Comparison of ENCODE assay signal across 17 mouse cellular contexts in the genomic region with DNA sequence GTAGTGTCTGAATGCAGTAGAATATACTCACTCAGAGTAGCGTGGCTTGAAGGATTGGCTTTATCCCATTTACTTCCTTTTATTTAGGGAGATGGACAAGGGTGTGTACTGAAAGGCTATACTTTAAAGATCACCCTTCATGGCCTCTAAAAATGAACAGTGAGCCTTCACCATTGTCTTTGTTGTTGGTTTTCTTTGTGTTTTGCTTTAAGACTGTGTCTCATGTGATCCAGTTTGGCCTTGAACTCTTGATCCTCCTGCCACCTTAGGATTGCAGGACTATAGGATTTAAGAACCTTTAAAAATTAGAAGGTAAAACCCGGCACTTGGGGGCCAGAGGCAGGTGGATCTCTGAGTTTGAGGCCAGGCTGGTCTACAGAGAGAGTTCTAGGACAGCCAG.
"Had no signal": no experiment of that assay in that cellular context is flagged by ENCODE, and none has a peak within 500 bp of the region (broad histone marks: within the 10 kb centered on the region; RNA-seq: fewer than 3 reads in every experiment).

No protein-coding gene starts in this region.

- H3K36me3 ChIP-seq: lung, embryonic 15.5 days; midbrain, embryonic 15.5 days; neural tube, embryonic 12.5 days; stomach, embryonic 15.5 days had no signal

- H3K27me3 ChIP-seq: lung, embryonic 15.5 days; megakaryocyte, embryonic 14.5 days; midbrain, embryonic 15.5 days; neural tube, embryonic 12.5 days; stomach, embryonic 15.5 days had no signal

- DNase-seq: liver, postnatal 0 days; lung, adult 2 months; lung, postnatal 14 days; lung, postnatal 36 days; right cerebral cortex, postnatal 14 days; thymus, adult 2 months; thymus, postnatal 25 days; thymus, postnatal 4 days had no signal

- H3K4me1 ChIP-seq: stomach, embryonic 15.5 days had no signal

- H3K4me2 ChIP-seq: lung, embryonic 15.5 days; midbrain, embryonic 13.5 days; midbrain, embryonic 15.5 days; neural tube, embryonic 12.5 days; stomach, embryonic 15.5 days had no signal

- H3K4me3 ChIP-seq: lung, embryonic 15.5 days; megakaryocyte, embryonic 14.5 days; midbrain, embryonic 13.5 days; midbrain, embryonic 15.5 days; neural tube, embryonic 12.5 days; stomach, embryonic 15.5 days had no signal

- H3K9me3 ChIP-seq: lung, embryonic 15.5 days; megakaryocyte, embryonic 14.5 days; midbrain, embryonic 13.5 days; midbrain, embryonic 15.5 days; neural tube, embryonic 12.5 days; stomach, embryonic 15.5 days had no signal

- H3K27ac ChIP-seq: lung, embryonic 15.5 days; macrophage; midbrain, embryonic 13.5 days; midbrain, embryonic 15.5 days; neural tube, embryonic 12.5 days; stomach, embryonic 15.5 days; stomach, postnatal 0 days had no signal

- H3K9ac ChIP-seq: liver, postnatal 0 days; lung, embryonic 15.5 days; midbrain, embryonic 13.5 days; midbrain, embryonic 15.5 days; neural tube, embryonic 12.5 days; stomach, embryonic 15.5 days had no signal

- ATAC-seq: liver, postnatal 0 days; lung, postnatal 0 days; midbrain, embryonic 13.5 days; midbrain, embryonic 15.5 days had no signal
